Mouse (Mus musculus) erythroblast, embryonic 14.5 days (primary cell): ENCODE measurements around the gene Pxdc1.

Source experiments
- GATA1 ChIP-seq: IDR thresholded peaks from 2 replicates; pipeline ENCODE4 v1.6.1; 2012; ENCODE audit warnings: low read length, inconsistent platforms, mixed read lengths
- TAL1 ChIP-seq: IDR thresholded peaks from 3 replicates; pipeline ENCODE4 v1.6.1; 2012; ENCODE audit warnings: low read length, inconsistent platforms, mixed read lengths

DNA sequence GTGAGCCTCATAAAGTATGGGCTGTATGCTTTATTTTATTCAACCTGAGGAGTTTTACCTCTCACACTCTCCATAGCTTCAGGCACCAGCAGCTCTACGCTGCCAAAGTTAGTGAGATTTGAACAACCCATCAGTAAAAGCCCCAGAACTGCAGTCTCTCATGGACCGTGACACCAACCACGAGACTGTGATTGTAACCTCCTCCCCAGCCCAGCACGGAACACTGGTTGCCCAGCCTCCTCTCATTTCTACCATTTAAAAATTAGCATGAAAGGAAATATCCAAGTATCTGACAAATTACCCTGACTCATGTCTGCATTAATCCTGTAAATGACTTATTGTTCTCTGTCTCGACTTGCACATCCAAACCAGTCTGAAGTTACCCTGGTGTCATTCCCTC is 23.2 kb upstream of the Pxdc1 start:
- TF ChIP-seq GATA1, result no peak
- TF ChIP-seq TAL1, result no peak
